Mouse (Mus musculus) megakaryocyte, embryonic 14.5 days (primary cell): Measurements from ENCODE around the gene Nelfe. TPM values are rescaled to one million over a fixed set of nuclear protein-coding genes. Genes with fewer than 3 reads are reported as not detected.
"Not testable (repeated sequence)": the region's sequence is repeated elsewhere in the genome, so short reads cannot be mapped to it uniquely, and the experiment has no call there.

ENCODE experiments used
- H3K27me3 ChIP-seq: replicated peaks from 2 replicates; pipeline ENCODE3; 2012; ENCODE audit warnings: inconsistent platforms
- H3K36me3 ChIP-seq: replicated peaks from 2 replicates; pipeline ENCODE3; 2012; ENCODE audit warnings: low read length, inconsistent platforms, mixed read lengths
- H3K4me1 ChIP-seq: 2 replicates; pipeline ENCODE4 v1.6.1; 2012; ENCODE audit warnings: inconsistent platforms
- H3K4me3 ChIP-seq: replicated peaks from 2 replicates; pipeline ENCODE3; 2012; ENCODE audit warnings: moderate library complexity, mild to moderate bottlenecking, inconsistent platforms
- H3K9me3 ChIP-seq: 2 replicates; pipeline ENCODE4 v1.6.1; 2012; ENCODE audit warnings: inconsistent platforms
- FLI1 ChIP-seq: IDR thresholded peaks from 2 replicates; pipeline ENCODE4 v1.6.1; 2012; ENCODE audit warnings: low read length, inconsistent platforms, mixed read lengths
- GATA1 ChIP-seq: IDR thresholded peaks from 3 replicates; pipeline ENCODE4 v1.6.1; 2012; ENCODE audit warnings: mixed read lengths, low read length, inconsistent platforms, borderline replicate concordance
- polyA plus RNA-seq: library from polyadenylated mRNA; stranded (reverse); fragments of >175 nt; gene quantifications from 2 replicates; pipeline ENCODE4 v1.2.3, GENCODE M21; 2012; ENCODE audit warnings: low replicate concordance; ENCODE audit not compliant: insufficient read depth

The Nelfe gene
- polyA plus RNA-seq, 1 experiment, result 220 TPM

DNA sequence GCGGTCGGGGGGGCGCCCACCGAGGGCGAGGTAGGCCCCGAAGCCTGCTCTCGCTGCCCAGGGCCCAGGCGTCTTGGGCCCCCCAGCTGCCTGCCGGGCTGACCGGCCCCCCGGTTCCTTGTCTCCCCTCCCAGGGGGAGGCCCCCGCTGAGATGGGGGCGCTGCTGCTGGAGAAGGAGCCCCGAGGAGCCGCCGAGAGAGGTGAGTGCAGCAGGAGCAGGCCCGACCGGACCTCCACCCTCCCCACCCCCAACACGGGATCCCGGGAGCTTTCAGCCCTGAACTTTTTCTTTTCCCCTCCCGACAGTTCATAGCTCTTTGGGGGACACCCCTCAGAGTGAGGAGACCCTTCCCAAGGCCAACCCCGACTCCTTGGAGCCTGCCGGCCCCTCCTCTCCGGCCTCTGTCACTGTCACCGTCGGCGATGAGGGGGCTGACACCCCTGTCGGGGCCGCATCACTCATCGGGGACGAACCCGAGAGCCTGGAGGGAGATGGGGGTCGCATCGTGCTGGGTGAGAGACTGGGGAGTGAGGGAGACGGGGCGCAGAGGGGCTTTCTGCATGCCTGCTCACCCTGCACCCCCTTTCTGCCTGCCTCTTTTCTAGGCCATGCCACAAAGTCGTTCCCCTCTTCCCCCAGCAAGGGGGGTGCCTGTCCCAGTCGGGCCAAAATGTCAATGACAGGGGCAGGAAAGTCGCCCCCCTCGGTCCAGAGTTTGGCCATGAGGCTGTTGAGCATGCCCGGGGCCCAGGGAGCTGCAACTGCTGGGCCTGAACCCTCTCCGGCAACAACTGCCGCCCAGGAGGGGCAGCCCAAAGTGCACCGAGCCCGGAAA, 49.1 kb downstream of the Nelfe start:
- TF ChIP-seq FLI1, result no peak
- no peak for TF ChIP-seq GATA1
- Histone ChIP-seq H3K4me1 (peaks cover 67% of the 10 kb centered on the region), H3K27me3 (no peaks in the 10 kb centered on the region), H3K36me3 (peaks cover 38% of the 10 kb centered on the region), H3K9me3 (no peaks in the 10 kb centered on the region), H3K4me3 (peak overlapping the region; percentile 99)

DNA sequence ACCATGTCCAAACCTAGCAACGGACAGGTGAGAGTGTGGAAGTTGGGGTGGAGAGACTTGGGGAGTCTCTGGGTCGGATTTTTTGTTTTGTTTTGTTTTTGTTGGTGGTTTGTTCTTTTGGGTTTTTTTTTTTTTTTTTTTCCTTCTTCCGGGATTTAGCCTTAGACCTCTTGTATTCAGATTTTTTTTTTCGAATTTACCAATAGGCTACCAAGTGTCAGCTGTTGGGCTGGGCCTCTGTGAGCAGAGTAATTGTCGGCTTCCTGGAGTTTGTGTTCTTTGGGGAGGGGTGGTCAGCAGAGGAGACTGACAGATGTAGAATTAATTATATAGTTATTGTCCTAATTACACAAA, 49.7 kb downstream of the Nelfe start:
- peaks cover 70% of the 10 kb centered on the region for H3K4me1 ChIP-seq
- H3K9me3 ChIP-seq, result no peaks in the 10 kb centered on the region
- TF ChIP-seq GATA1, result no peak
- TF ChIP-seq FLI1, result no peak
- H3K27me3 ChIP-seq, result no peaks in the 10 kb centered on the region
- H3K4me3 ChIP-seq, result peak overlapping the region; percentile 99
- peaks cover 44% of the 10 kb centered on the region for H3K36me3 ChIP-seq

DNA sequence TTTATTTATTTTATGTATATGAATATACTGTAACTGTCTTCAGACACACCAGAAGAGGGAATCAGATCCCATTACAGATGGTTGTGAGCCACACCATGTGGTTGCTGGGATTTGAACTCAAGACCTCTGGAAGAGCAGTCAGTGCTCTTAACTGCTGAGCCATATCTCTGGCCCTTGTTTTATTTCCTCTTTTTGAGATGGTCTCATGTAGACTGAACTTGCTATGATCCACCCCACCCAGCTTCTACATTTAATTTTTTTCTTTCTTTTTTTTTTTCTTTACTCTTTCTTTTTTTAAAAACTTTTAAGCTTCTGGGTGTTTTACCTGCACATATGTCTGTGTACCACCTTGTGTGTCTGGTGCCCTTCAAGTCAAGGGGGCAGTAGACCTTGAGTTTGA, 50.6 kb downstream of the Nelfe start:
- H3K27me3 ChIP-seq, H3K4me3 ChIP-seq, H3K9me3 ChIP-seq: not testable (repeated sequence)
- H3K36me3 ChIP-seq, result peaks cover 49% of the 10 kb centered on the region
- peaks cover 70% of the 10 kb centered on the region for H3K4me1 ChIP-seq

GRCm38 (mm10) chr17:34901948-34902347, 51.8 kb downstream of the Nelfe start:
- not testable (repeated sequence) for H3K9me3 ChIP-seq, H3K27me3 ChIP-seq, H3K4me3 ChIP-seq
- Histone ChIP-seq H3K36me3 (peaks cover 55% of the 10 kb centered on the region), H3K4me1 (peaks cover 68% of the 10 kb centered on the region)

DNA sequence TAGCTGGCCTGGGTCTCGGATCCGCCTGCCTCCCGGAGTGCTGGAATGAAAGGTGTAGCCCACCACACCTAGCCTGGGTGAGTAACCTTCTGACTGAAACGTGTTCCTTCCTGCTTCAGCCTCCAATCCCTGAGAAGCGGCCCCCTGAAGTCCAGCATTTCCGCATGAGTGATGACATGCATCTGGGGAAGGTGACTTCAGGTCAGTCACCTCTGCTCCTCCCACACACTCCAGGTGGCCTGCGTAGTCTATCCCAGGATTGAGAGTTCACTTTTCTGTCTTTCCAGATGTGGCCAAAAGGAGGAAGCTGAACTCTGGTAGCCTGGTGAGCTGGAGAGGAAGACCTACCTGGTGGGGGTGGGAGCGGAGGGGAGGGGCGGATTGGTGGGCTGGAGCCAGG, 52.7 kb downstream of the Nelfe start:
- no peak overlapping the region for H3K4me3 ChIP-seq
- peaks cover 65% of the 10 kb centered on the region for H3K36me3 ChIP-seq
- H3K4me1 ChIP-seq, result peaks cover 64% of the 10 kb centered on the region
- TF ChIP-seq GATA1 (no peak), FLI1 (no peak)
- no peaks in the 10 kb centered on the region for H3K27me3 ChIP-seq
- no peaks in the 10 kb centered on the region for H3K9me3 ChIP-seq

Other genes starting within 250 kb of the Nelfe start
- gene Rnf5, start 246.7 kb upstream of the Nelfe start, polyA plus RNA-seq, result 37.8 and 101 TPM in 2 replicates
- gene Agpat1, start 246.1 kb upstream of the Nelfe start, polyA plus RNA-seq, result 165 and 309 TPM in 2 replicates
- 1.9 TPM in 1 of 2 replicates, not detected in the other for gene Egfl8, start 234.4 kb upstream of the Nelfe start, polyA plus RNA-seq
- 40.9 and 74.9 TPM in 2 replicates for gene Ppt2, start 221.9 kb upstream of the Nelfe start, polyA plus RNA-seq
- gene Prrt1, start 220.9 kb upstream of the Nelfe start, polyA plus RNA-seq, result not detected in 2 replicates
- gene Fkbpl, start 205.6 kb upstream of the Nelfe start, polyA plus RNA-seq, result 6.1 and 22.5 TPM in 2 replicates
- gene Atf6b, start 203.2 kb upstream of the Nelfe start, polyA plus RNA-seq, result 192 and 427 TPM in 2 replicates
- 0.03 TPM in 1 of 2 replicates, not detected in the other for gene Tnxb, start 179.9 kb upstream of the Nelfe start, polyA plus RNA-seq
- 0.06 TPM in 1 of 2 replicates, not detected in the other for gene C4b, start 106.5 kb upstream of the Nelfe start, polyA plus RNA-seq
- not detected in 2 replicates for gene Cyp21a1, start 45.8 kb upstream of the Nelfe start, polyA plus RNA-seq
- 44.3 and 85.0 TPM in 2 replicates for gene Stk19, start 13.4 kb upstream of the Nelfe start, polyA plus RNA-seq
- 61.9 and 137 TPM in 2 replicates for gene Dxo, start 13.4 kb upstream of the Nelfe start, polyA plus RNA-seq
- gene Skiv2l, start 181 bp upstream of the Nelfe start, polyA plus RNA-seq, result 25.1 and 27.6 TPM in 2 replicates
- 0.54 TPM in 1 of 2 replicates, not detected in the other for gene Cfb, start 12.1 kb downstream of the Nelfe start, polyA plus RNA-seq
- 6.7 and 15.4 TPM in 2 replicates for gene Zbtb12, start 29.1 kb downstream of the Nelfe start, polyA plus RNA-seq
- not detected in 2 replicates for gene Gm20547, start 31.7 kb downstream of the Nelfe start, polyA plus RNA-seq
- 3.0 and 6.0 TPM in 2 replicates for gene C2, start 47.9 kb downstream of the Nelfe start, polyA plus RNA-seq
- 356 and 543 TPM in 2 replicates for gene Ehmt2, start 48.1 kb downstream of the Nelfe start, polyA plus RNA-seq
- not detected in 2 replicates for gene Slc44a4, start 64.1 kb downstream of the Nelfe start, polyA plus RNA-seq
- gene Neu1, start 80.9 kb downstream of the Nelfe start, polyA plus RNA-seq, result 12.4 and 41.3 TPM in 2 replicates
- 4.5 and 7.2 TPM in 2 replicates for gene Hspa1b, start 108.8 kb downstream of the Nelfe start, polyA plus RNA-seq
- gene Gm20481, start 119.5 kb downstream of the Nelfe start, polyA plus RNA-seq, result not detected in 2 replicates
- gene Hspa1a, start 121.8 kb downstream of the Nelfe start, polyA plus RNA-seq, result 1.5 and 2.0 TPM in 2 replicates
- not detected in 2 replicates for gene Hspa1l, start 122.3 kb downstream of the Nelfe start, polyA plus RNA-seq
- gene Lsm2, start 131.5 kb downstream of the Nelfe start, polyA plus RNA-seq, result 64.3 and 95.0 TPM in 2 replicates
- gene Vars, start 150.6 kb downstream of the Nelfe start, polyA plus RNA-seq, result 188 and 650 TPM in 2 replicates
- 0.38 and 0.40 TPM in 2 replicates for gene Vwa7, start 166.2 kb downstream of the Nelfe start, polyA plus RNA-seq
- gene Sapcd1, start 177.6 kb downstream of the Nelfe start, polyA plus RNA-seq, result 4.1 and 5.4 TPM in 2 replicates
- gene Msh5, start 196.4 kb downstream of the Nelfe start, polyA plus RNA-seq, result 10.5 and 10.9 TPM in 2 replicates
- gene Clic1, start 199.6 kb downstream of the Nelfe start, polyA plus RNA-seq, result 244 and 373 TPM in 2 replicates
- 30.5 and 36.5 TPM in 2 replicates for gene Ddah2, start 208.6 kb downstream of the Nelfe start, polyA plus RNA-seq
- gene Ly6g6c, start 215.0 kb downstream of the Nelfe start, polyA plus RNA-seq, result 14.8 and 15.5 TPM in 2 replicates
- gene Mpig6b, start 215.8 kb downstream of the Nelfe start, polyA plus RNA-seq, result 53.5 and 66.3 TPM in 2 replicates
- not detected in 2 replicates for gene Ly6g6e, start 226.5 kb downstream of the Nelfe start, polyA plus RNA-seq
- gene Ly6g6d, start 227.7 kb downstream of the Nelfe start, polyA plus RNA-seq, result 79.9 and 106 TPM in 2 replicates
- gene Ly6g6f, start 235.2 kb downstream of the Nelfe start, polyA plus RNA-seq, result 517 and 745 TPM in 2 replicates
- gene Abhd16a, start 238.9 kb downstream of the Nelfe start, polyA plus RNA-seq, result 211 and 290 TPM in 2 replicates